Mouse (Mus musculus) left cerebral cortex, postnatal 25 days (tissue): ENCODE measurements around the gene Ggt1. TPM values are rescaled to one million over a fixed set of nuclear protein-coding genes. Genes with fewer than 3 reads are reported as not detected.
"Not testable (repeated sequence)": the region's sequence is repeated elsewhere in the genome, so short reads cannot be mapped to it uniquely, and the experiment has no call there.

ENCODE experiments used
- DNase-seq, 2 experiments: peaks; one replicate each; pipeline ENCODE4 v3.0.0; 2022; ENCODE audit warnings: low spot score in 2 of 2, mixed read lengths in 1 of 2
- intact Hi-C: fragments of 180-260 bp; cut with DNase I; formaldehyde crosslinking; loops from one replicate; pipeline ENCODE4 v1.15.1; 2025
- total RNA-seq, 2 experiments: library from RNA; stranded (reverse); gene quantifications; 2 replicates each; pipeline ENCODE4 v1.2.3; 2021

Ggt1 gene
- total RNA-seq, 2 experiments from 2014 or later: 2.2 to 4.2 TPM

GRCm38 (mm10) chr10:75536123-75536522, 25.3 kb upstream of the Ggt1 start:
- intact Hi-C loops: no loop called here
- DNase-seq: no peak

- DNase-seq: no peak
- intact Hi-C loops: no loop called here
Observed at GRCm38 (mm10) chr10:75547901-75548300, 13.5 kb upstream of the Ggt1 start.

- DNase-seq: peak in 1 of 2 experiments; percentile 30
- intact Hi-C loops: no loop called here
Observed at GRCm38 (mm10) chr10:75548486-75548885, 12.9 kb upstream of the Ggt1 start.

GRCm38 (mm10) chr10:75549886-75550285, 11.5 kb upstream of the Ggt1 start:
- intact Hi-C loops: no loop called here
- DNase-seq: peak in 1 of 2 experiments; percentile 19

GRCm38 (mm10) chr10:75551175-75551574, 10.2 kb upstream of the Ggt1 start:
- intact Hi-C loops: no loop called here
- DNase-seq: no peak

GRCm38 (mm10) chr10:75552106-75552505, 9.3 kb upstream of the Ggt1 start:
- DNase-seq: no peak

GRCm38 (mm10) chr10:75552701-75553450, 8.5 kb upstream of the Ggt1 start:
- no peak for DNase-seq
- intact Hi-C loops: no loop called here

More at GRCm38 (mm10) chr10:75552106-75552505, 9.3 kb upstream of the Ggt1 start:
- intact Hi-C loops: no loop called here

GRCm38 (mm10) chr10:75554090-75554489, 7.3 kb upstream of the Ggt1 start:
- intact Hi-C loops: no loop called here
- no peak for DNase-seq

GRCm38 (mm10) chr10:75555557-75555956, 5.8 kb upstream of the Ggt1 start:
- DNase-seq: no peak
- intact Hi-C loops: no loop called here

- DNase-seq: peak; percentile 59 to 82
- intact Hi-C loops: loop anchor here (2.0 kb wide), 1 partner anchor 39 kb away; the partner anchor contains the start of genes Gucd1 and Snrpd3
Observed at GRCm38 (mm10) chr10:75556026-75556425, 5.4 kb upstream of the Ggt1 start.

- intact Hi-C loops: no loop called here
- peak in 1 of 2 experiments; percentile 57 for DNase-seq
Observed at GRCm38 (mm10) chr10:75558515-75558914, 2.9 kb upstream of the Ggt1 start.

GRCm38 (mm10) chr10:75559041-75559675, 2.2 kb upstream of the Ggt1 start:
- intact Hi-C loops: no loop called here
- DNase-seq: no peak

GRCm38 (mm10) chr10:75559676-75560548, 1.5 kb upstream of the Ggt1 start, which contains the start of gene Lrrc75b:
Gene Lrrc75b (minus strand): TSS chr10:75560330.
- intact Hi-C loops: no loop called here
- DNase-seq: peak; percentile 41 to 49

- no peak for DNase-seq
- intact Hi-C loops: no loop called here
Observed at GRCm38 (mm10) chr10:75560549-75560899, 880 bp upstream of the Ggt1 start.

GRCm38 (mm10) chr10:75562596-75562995, 1.2 kb downstream of the Ggt1 start:
- DNase-seq: no peak
- intact Hi-C loops: no loop called here

GRCm38 (mm10) chr10:75564687-75565265, 3.4 kb downstream of the Ggt1 start:
- DNase-seq: no peak
- intact Hi-C loops: no loop called here

- intact Hi-C loops: no loop called here
- DNase-seq: no peak
Observed at GRCm38 (mm10) chr10:75565436-75565835, 4.0 kb downstream of the Ggt1 start.

- intact Hi-C loops: no loop called here
Observed at GRCm38 (mm10) chr10:75565906-75566305, 4.5 kb downstream of the Ggt1 start.

GRCm38 (mm10) chr10:75566321-75566720, 4.9 kb downstream of the Ggt1 start:
- DNase-seq: no peak
- intact Hi-C loops: no loop called here

More at GRCm38 (mm10) chr10:75565906-75566305, 4.5 kb downstream of the Ggt1 start:
- no peak for DNase-seq

GRCm38 (mm10) chr10:75566765-75567164, 5.4 kb downstream of the Ggt1 start:
- intact Hi-C loops, DNase-seq: not testable (repeated sequence)
